ENCODE assay signal across 8 mouse cellular contexts in the genomic region with DNA sequence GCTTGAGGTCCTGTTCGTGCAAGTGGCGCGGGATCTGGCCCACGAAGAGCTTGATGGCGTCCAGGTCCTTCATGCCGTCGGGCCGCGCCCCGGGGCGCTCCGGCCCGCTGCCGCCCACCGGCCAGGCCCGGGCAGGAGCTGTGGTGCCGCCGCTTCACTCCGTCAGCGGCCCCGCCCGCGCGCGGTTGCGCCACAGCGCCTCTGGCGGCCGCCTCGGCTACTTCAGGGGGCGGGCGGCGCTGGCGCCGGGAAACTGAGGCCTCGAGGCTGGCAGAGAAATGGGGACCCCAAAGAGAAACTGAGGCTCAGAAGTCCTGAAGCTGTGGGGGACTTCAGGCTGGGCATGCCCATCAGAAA. TPM values are rescaled to one million over a fixed set of nuclear protein-coding genes. Genes with fewer than 3 reads are reported as not detected.
DNase-seq lines count a peak whose midpoint lies in the region; ATAC-seq and TF ChIP-seq lines count a peak whose summit lies in the region.

Gene Celf5, minus strand, starts transcription at position 177 of the 357 bp plus-strand sequence.

- peak within 1 kb of the TSS; percentile 80 for H3K9ac ChIP-seq in forebrain, embryonic 15.5 days (replicated peaks)
- H3K9ac ChIP-seq in intestine, embryonic 14.5 days (ENCODE audit: low read length) = 0 out of 2 replicates have a peak within 1 kb of the TSS, but pooled peaks have one; percentile 16
- H3K9ac ChIP-seq in midbrain, embryonic 15.5 days = peak within 1 kb of the TSS; percentile 95

- no peak within 1 kb of the TSS for H3K27ac ChIP-seq in testis, adult 2 months (ENCODE audit: control insufficient read depth, insufficient read depth, low read depth, low read length)
- H3K27ac ChIP-seq in forebrain, embryonic 15.5 days (replicated peaks) = peak within 1 kb of the TSS; percentile 61
- H3K27ac ChIP-seq in intestine, embryonic 14.5 days (ENCODE audit: low read depth) = no peak within 1 kb of the TSS
- H3K27ac ChIP-seq in midbrain, embryonic 15.5 days = peak within 1 kb of the TSS; percentile 89

- under 1% methylated on average over 36 of the region's 36 CpGs for WGBS in forebrain, embryonic 15.5 days
- under 1% methylated on average over 36 of the region's 36 CpGs for WGBS in intestine, embryonic 14.5 days
- whole genome bisulfite sequencing in midbrain, embryonic 15.5 days = 0% methylated on average over 36 of the region's 36 CpGs

- H3K4me1 ChIP-seq in testis, adult 2 months (ENCODE audit: control insufficient read depth, insufficient read depth, low read length) = peaks cover 13% of the 10 kb centered on the region
- peaks cover 42% of the 10 kb centered on the region for H3K4me1 ChIP-seq in forebrain, embryonic 15.5 days
- H3K4me1 ChIP-seq in intestine, embryonic 14.5 days (replicated peaks; ENCODE audit: control insufficient read depth, insufficient read depth, low read length) = no peaks in the 10 kb centered on the region
- H3K4me1 ChIP-seq in midbrain, embryonic 15.5 days = peaks cover 55% of the 10 kb centered on the region

- H3K4me2 ChIP-seq in forebrain, embryonic 15.5 days (replicated peaks) = peak within 1 kb of the TSS; percentile 50
- H3K4me2 ChIP-seq in intestine, embryonic 14.5 days (ENCODE audit: low read length) = peak within 1 kb of the TSS; percentile 70
- H3K4me2 ChIP-seq in midbrain, embryonic 15.5 days = peak within 1 kb of the TSS; percentile 77

- ATAC-seq in forebrain, embryonic 15.5 days (replicated peaks) = peak; percentile 51
- ATAC-seq in intestine, embryonic 14.5 days (replicated peaks; ENCODE audit: low FRiP score, low TSS enrichment, low read depth) = 0 out of 2 replicates have a peak, but pooled peaks have one; percentile 13
- peak; percentile 51 for ATAC-seq in midbrain, embryonic 15.5 days (replicated peaks)

- peak within 1 kb of the TSS; percentile 70 for H3K4me3 ChIP-seq in testis, adult 2 months (ENCODE audit: control insufficient read depth, low read depth, low read length)
- peak within 1 kb of the TSS; percentile 72 for H3K4me3 ChIP-seq in forebrain, embryonic 15.5 days
- H3K4me3 ChIP-seq in intestine, embryonic 14.5 days (ENCODE audit: low read depth, low read length) = peak within 1 kb of the TSS; percentile 42
- peak within 1 kb of the TSS; percentile 86 for H3K4me3 ChIP-seq in midbrain, embryonic 15.5 days

- TF ChIP-seq CTCF in testis, adult 2 months (IDR thresholded peaks at IDR 0.05; ENCODE audit: control insufficient read depth, insufficient read depth, insufficient replicate concordance, low read depth, low read length) = peak; percentile 80

- DNase-seq in testis, postnatal 14 days (ENCODE audit: low spot score) = no peak
- peak; percentile 70 for DNase-seq in cerebellum, adult 11 months
- DNase-seq in intestine, embryonic 14.5 days (ENCODE audit: low spot score) = peak; percentile 81
- peak; percentile 51 for DNase-seq in liver
- peak; percentile 72 for DNase-seq in testis, postnatal 10 days (ENCODE audit: low spot score)

- no peaks in the 10 kb centered on the region for H3K36me3 ChIP-seq in testis, adult 2 months (ENCODE audit: control insufficient read depth, insufficient read depth, low read length)
- H3K36me3 ChIP-seq in forebrain, embryonic 15.5 days = peaks cover 11% of the 10 kb centered on the region
- H3K36me3 ChIP-seq in intestine, embryonic 14.5 days (ENCODE audit: control insufficient read depth, insufficient read depth, low read length) = peaks cover 16% of the 10 kb centered on the region
- H3K36me3 ChIP-seq in midbrain, embryonic 15.5 days (replicated peaks) = peaks cover 10% of the 10 kb centered on the region; the same call in 1 of the 2 replicates

- H3K9me3 ChIP-seq in forebrain, embryonic 15.5 days = no peaks in the 10 kb centered on the region
- H3K9me3 ChIP-seq in intestine, embryonic 14.5 days (ENCODE audit: control insufficient read depth, low read length) = no peaks in the 10 kb centered on the region
- H3K9me3 ChIP-seq in midbrain, embryonic 15.5 days = no peaks in the 10 kb centered on the region

- no peak for TF ChIP-seq POLR2A in testis, adult 2 months (IDR thresholded peaks at IDR 0.05; ENCODE audit: control insufficient read depth, low read depth, low read length)

- no peaks in the 10 kb centered on the region; the same call in 1 of the 2 replicates for H3K27me3 ChIP-seq in testis, adult 2 months (ENCODE audit: control insufficient read depth, insufficient read depth, low read length)
- H3K27me3 ChIP-seq in forebrain, embryonic 15.5 days = no peaks in the 10 kb centered on the region
- H3K27me3 ChIP-seq in intestine, embryonic 14.5 days (replicated peaks; ENCODE audit: control insufficient read depth, insufficient read depth, low read length) = peaks cover 24% of the 10 kb centered on the region
- H3K27me3 ChIP-seq in midbrain, embryonic 15.5 days (replicated peaks) = no peaks in the 10 kb centered on the region

RNA-seq across cellular contexts. Expression of gene Celf5, which starts in this region (rescaled TPM):
- 147 and 163 TPM in 2 replicates for polyA plus RNA-seq in testis, adult 2 months (2012; rRNA removed)
- 76.1 and 78.5 TPM in 2 replicates for polyA plus RNA-seq in forebrain, embryonic 15.5 days (2015; fragmentation: Nextera tagmentation; extraction: Ambion mirVana)
- polyA plus RNA-seq in intestine, embryonic 14.5 days (2014; fragmentation: Nextera tagmentation; extraction: Ambion mirVana) = 1.3 and 1.8 TPM in 2 replicates
- 106 and 109 TPM in 2 replicates for polyA plus RNA-seq in midbrain, embryonic 15.5 days (2015; fragmentation: Nextera tagmentation; extraction: Ambion mirVana)

Comparison
In these comparisons a context has a peak if more than half of its experiments do, and no peak if none do; other contexts are left out.
1. RNA of gene Celf5 (polyA plus RNA-seq): 147 to 163 TPM in testis, adult 2 months, 106 to 109 TPM in midbrain, embryonic 15.5 days and 76.1 to 78.5 TPM in forebrain, embryonic 15.5 days; 1.3 to 1.8 TPM in intestine, embryonic 14.5 days; every median in the first group is over 10 times any median in the second.
2. H3K27ac ChIP-seq: peak in forebrain, embryonic 15.5 days (single experiment) and midbrain, embryonic 15.5 days (single experiment); none in testis, adult 2 months (single experiment) and intestine, embryonic 14.5 days (single experiment).
3. H3K9ac ChIP-seq: peak in every context shown above with its lines; median percentile 95 in midbrain, embryonic 15.5 days; 80 in forebrain, embryonic 15.5 days; 16 in intestine, embryonic 14.5 days.
4. Peak in every context shown above with its lines, with median percentiles within 50 percentile points of each other: H3K4me3 ChIP-seq, ATAC-seq and H3K4me2 ChIP-seq.